Mouse (Mus musculus) large intestine, adult 2 months (tissue): ENCODE results near the gene Thap11. TPM values are rescaled to one million over a fixed set of nuclear protein-coding genes. Genes with fewer than 3 reads are reported as not detected.
A peak's percentile ranks its signal among the peaks of the same experiment; 100 is the strongest.

Source experiments
- DNase-seq: peaks from one replicate; pipeline ENCODE4 v3.0.0-alpha.2; 2012; ENCODE audit warnings: low read depth, low spot score
- WGBS: fragments of 180-500 bp; shearing (Covaris S2); methylation state at CpG from one replicate; pipeline ENCODE4 v1.1.7; 2018; 5-methylcytosine and 5-hydroxymethylcytosine counted together
- polyA plus RNA-seq: library from polyadenylated mRNA; depleted of rRNA; stranded (reverse); fragments of >200 nt; gene quantifications from 2 replicates; pipeline ENCODE4 v1.2.3, GENCODE M21; 2012

Gene Thap11
- polyA plus RNA-seq, 1 experiment: 30.3 TPM

GRCm38 (mm10) chr8:105850611-105851010, 4.3 kb upstream of the Thap11 start:
- WGBS: 65% methylated on average over 7 of the region's 7 CpGs
- no peak for DNase-seq

GRCm38 (mm10) chr8:105851651-105852143, 3.2 kb upstream of the Thap11 start:
- DNase-seq: peak; percentile 72
- WGBS: under 1% methylated on average over 34 of the region's 34 CpGs

GRCm38 (mm10) chr8:105852146-105852729, 2.7 kb upstream of the Thap11 start:
- WGBS: 73% methylated on average over 12 of the region's 12 CpGs
- no peak for DNase-seq

GRCm38 (mm10) chr8:105853178-105853577, 1.8 kb upstream of the Thap11 start, which contains the start of gene Cenpt:
Cenpt (minus strand) TSS chr8:105853278.
- DNase-seq: no peak
- 86% methylated on average over 3 of the region's 3 CpGs for WGBS

- WGBS: 22% methylated on average over 8 of the region's 8 CpGs
- DNase-seq: no peak
These were observed 629 bp upstream of the Thap11 start for GRCm38 (mm10) chr8:105854303-105854702.

- WGBS: under 1% methylated on average over 71 of the region's 71 CpGs
These were observed 576 bp downstream of the Thap11 start for GRCm38 (mm10) chr8:105855248-105856167.

GRCm38 (mm10) chr8:105856168-105856835, 1.4 kb downstream of the Thap11 start:
- no peak for DNase-seq
- WGBS: 16% methylated on average over 15 of the region's 15 CpGs

More at GRCm38 (mm10) chr8:105855248-105856167, 576 bp downstream of the Thap11 start:
- no peak for DNase-seq

- WGBS: 81% methylated on average over 5 of the region's 5 CpGs
- DNase-seq: no peak
These were observed 3.6 kb downstream of the Thap11 start for GRCm38 (mm10) chr8:105858495-105858894.

- WGBS: 59% methylated on average over 5 of the region's 5 CpGs
- DNase-seq: no peak
These were observed 4.4 kb downstream of the Thap11 start for GRCm38 (mm10) chr8:105859314-105859713.

GRCm38 (mm10) chr8:105860143-105860981, 5.4 kb downstream of the Thap11 start, which contains the start of gene Nutf2:
Nutf2 (plus strand) TSS chr8:105860580.
- under 1% methylated on average over 59 of the region's 59 CpGs for WGBS
- DNase-seq: peak; percentile 95

GRCm38 (mm10) chr8:105861951-105862350, 7.0 kb downstream of the Thap11 start:
- WGBS: 0% methylated on average over 1 of the region's 1 CpGs
- DNase-seq: no peak

- no peak for DNase-seq
- 81% methylated on average over 6 of the region's 6 CpGs for WGBS
These were observed 11.6 kb downstream of the Thap11 start for GRCm38 (mm10) chr8:105866364-105867029.

- DNase-seq: no peak
- 75% methylated on average over 6 of the region's 6 CpGs for WGBS
These were observed 19.4 kb downstream of the Thap11 start for GRCm38 (mm10) chr8:105874301-105874700.

- under 1% methylated on average over 45 of the region's 45 CpGs for WGBS
- peak; percentile 67 for DNase-seq
These were observed 26.0 kb downstream of the Thap11 start, which contains the start of gene Edc4 for GRCm38 (mm10) chr8:105880754-105881520. Edc4 (plus strand) TSS chr8:105880881.

- DNase-seq: no peak
- WGBS: 97% methylated on average over 12 of the region's 12 CpGs
These were observed 35.0 kb downstream of the Thap11 start for GRCm38 (mm10) chr8:105889756-105890465.

GRCm38 (mm10) chr8:105890870-105891269, 35.9 kb downstream of the Thap11 start:
- DNase-seq: no peak
- 69% methylated on average over 6 of the region's 6 CpGs for WGBS

GRCm38 (mm10) chr8:105892432-105892831, 37.5 kb downstream of the Thap11 start:
- WGBS: 80% methylated on average over 6 of the region's 6 CpGs
- no peak for DNase-seq
